ENCODE assay signal across 8 mouse cellular contexts in the genomic region with DNA sequence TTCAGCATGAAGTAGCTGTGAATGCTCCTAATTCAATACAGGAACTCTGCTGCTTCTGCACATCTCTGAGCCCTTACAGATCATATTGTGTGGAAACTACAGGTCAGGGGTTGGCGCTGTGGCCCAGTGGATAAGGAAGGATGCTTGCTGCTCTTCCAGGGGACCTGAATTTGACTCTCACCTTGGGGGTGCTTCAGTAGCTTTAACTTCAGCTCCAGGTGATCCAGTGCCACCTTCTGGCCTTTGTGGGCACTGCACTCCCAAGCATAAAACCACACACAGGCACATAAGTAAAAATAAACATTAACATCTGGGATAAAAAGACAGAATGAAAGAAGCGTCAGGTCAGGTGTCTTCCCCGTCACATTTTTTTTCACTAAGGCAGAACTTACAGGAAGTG.
A peak's percentile ranks its signal among the peaks of the same experiment; 100 is the strongest.
DNase-seq lines count a peak whose midpoint lies in the region; ATAC-seq and TF ChIP-seq lines count a peak whose summit lies in the region.

No protein-coding gene starts in this region.

- H3K4me3 ChIP-seq in hindbrain, postnatal 0 days (ENCODE audit: low read length), result no peak overlapping the region
- H3K4me3 ChIP-seq in hindbrain, embryonic 13.5 days, result no peak overlapping the region
- H3K4me3 ChIP-seq in embryonic facial prominence, embryonic 11.5 days (ENCODE audit: low read depth, low read length), result no peak overlapping the region
- no peak overlapping the region for H3K4me3 ChIP-seq in layer of hippocampus, adult 2 months

- peak; percentile 91 for TF ChIP-seq CTCF in hindbrain, postnatal 0 days (IDR thresholded peaks at IDR 0.05; ENCODE audit: low read depth)
- TF ChIP-seq CTCF in layer of hippocampus, adult 2 months (conservative IDR thresholded peaks at IDR 0.05), result peak; percentile 89

- no peaks in the 10 kb centered on the region for H3K36me3 ChIP-seq in hindbrain, postnatal 0 days (ENCODE audit: insufficient read depth, low read length)
- no peaks in the 10 kb centered on the region for H3K36me3 ChIP-seq in hindbrain, embryonic 13.5 days
- H3K36me3 ChIP-seq in embryonic facial prominence, embryonic 11.5 days (replicated peaks; ENCODE audit: control insufficient read depth, insufficient read depth, low read depth, low read length), result no peaks in the 10 kb centered on the region

- no peaks in the 10 kb centered on the region for H3K27me3 ChIP-seq in hindbrain, postnatal 0 days (ENCODE audit: insufficient read depth, low read length)
- no peaks in the 10 kb centered on the region for H3K27me3 ChIP-seq in hindbrain, embryonic 13.5 days
- H3K27me3 ChIP-seq in embryonic facial prominence, embryonic 11.5 days (ENCODE audit: control insufficient read depth, insufficient read depth, low read length), result no peaks in the 10 kb centered on the region

- 62% methylated on average over 3 of the region's 3 CpGs for WGBS in hindbrain, postnatal 0 days
- 61% methylated on average over 3 of the region's 3 CpGs for WGBS in hindbrain, embryonic 13.5 days
- WGBS in embryonic facial prominence, embryonic 11.5 days, result 45% methylated on average over 3 of the region's 3 CpGs

- no peak overlapping the region for H3K27ac ChIP-seq in hindbrain, postnatal 0 days
- H3K27ac ChIP-seq in hindbrain, embryonic 13.5 days, result no peak overlapping the region
- H3K27ac ChIP-seq in embryonic facial prominence, embryonic 11.5 days (replicated peaks; ENCODE audit: low read depth, low read length), result no peak overlapping the region
- no peak overlapping the region for H3K27ac ChIP-seq in layer of hippocampus, adult 2 months

- H3K9ac ChIP-seq in hindbrain, postnatal 0 days (replicated peaks; ENCODE audit: low read length), result no peak overlapping the region
- no peak overlapping the region for H3K9ac ChIP-seq in hindbrain, embryonic 13.5 days
- no peak overlapping the region for H3K9ac ChIP-seq in embryonic facial prominence, embryonic 11.5 days (replicated peaks; ENCODE audit: low read length)

- no peak overlapping the region for H3K4me2 ChIP-seq in hindbrain, postnatal 0 days (ENCODE audit: low read depth, low read length)
- H3K4me2 ChIP-seq in hindbrain, embryonic 13.5 days, result no peak overlapping the region
- H3K4me2 ChIP-seq in embryonic facial prominence, embryonic 11.5 days (ENCODE audit: low read depth, low read length), result no peak overlapping the region

- H3K4me1 ChIP-seq in hindbrain, postnatal 0 days (ENCODE audit: insufficient read depth, low read length), result no peaks in the 10 kb centered on the region
- no peaks in the 10 kb centered on the region for H3K4me1 ChIP-seq in hindbrain, embryonic 13.5 days (replicated peaks)
- no peaks in the 10 kb centered on the region for H3K4me1 ChIP-seq in embryonic facial prominence, embryonic 11.5 days (ENCODE audit: control insufficient read depth, insufficient read depth, low read length)

- no peaks in the 10 kb centered on the region for H3K9me3 ChIP-seq in hindbrain, postnatal 0 days (ENCODE audit: low read length)
- H3K9me3 ChIP-seq in hindbrain, embryonic 13.5 days, result no peaks in the 10 kb centered on the region
- no peaks in the 10 kb centered on the region for H3K9me3 ChIP-seq in embryonic facial prominence, embryonic 11.5 days (replicated peaks; ENCODE audit: control insufficient read depth, low read length)

- DNase-seq in hindbrain, postnatal 0 days (ENCODE audit: low spot score), result peak; percentile 62
- DNase-seq in B cell, adult 2 months, result peak; percentile 26 to 41
- DNase-seq in adipocyte (ENCODE audit: low spot score), result peak; percentile 29
- DNase-seq in embryonic facial prominence, embryonic 11.5 days (ENCODE audit: low spot score), result peak; percentile 64
- DNase-seq in layer of hippocampus, adult 2 months (ENCODE audit: low spot score in 2 of 2), result peak in 1 of 2 experiments; percentile 60

- ATAC-seq in hindbrain, postnatal 0 days, result no peak
- ATAC-seq in hindbrain, embryonic 13.5 days (ENCODE audit: low FRiP score), result no peak
- no peak for ATAC-seq in embryonic facial prominence, embryonic 11.5 days (replicated peaks; ENCODE audit: insufficient number of reproducible peaks, low FRiP score, low TSS enrichment, low read depth)
- ATAC-seq in megakaryocyte progenitor cell, adult 5-6 weeks (replicated peaks; ENCODE audit: poor library complexity), result peak; percentile 95
- no peak for ATAC-seq in erythroblast, adult 5-6 weeks (replicated peaks; ENCODE audit: low FRiP score, poor library complexity, severe bottlenecking)
